Mouse (Mus musculus): ENCODE data around the gene Mapk8ip3.
A peak's percentile ranks its signal among the peaks of the same experiment; 100 is the strongest.

Gene Mapk8ip3

GRCm38 (mm10) chr17:24884391-24884790 is 52.4 kb downstream of the Mapk8ip3 start:
- DNase-seq, result no peak

GRCm38 (mm10) chr17:24881738-24882440 is 54.9 kb downstream of the Mapk8ip3 start:
- DNase-seq, result peak; percentile 68

GRCm38 (mm10) chr17:24878531-24878930 is 58.2 kb downstream of the Mapk8ip3 start:
- DNase-seq, result no peak

GRCm38 (mm10) chr17:24878117-24878397 is 58.7 kb downstream of the Mapk8ip3 start:
- DNase-seq, result peak; percentile 34

- no peak for DNase-seq
Observed at GRCm38 (mm10) chr17:24877336-24878116, 59.3 kb downstream of the Mapk8ip3 start.

GRCm38 (mm10) chr17:24874989-24875388 is 61.8 kb downstream of the Mapk8ip3 start:
- no peak for DNase-seq

GRCm38 (mm10) chr17:24874405-24874745 is 62.4 kb downstream of the Mapk8ip3 start:
- DNase-seq, result no peak

- DNase-seq, result no peak
Observed at GRCm38 (mm10) chr17:24873695-24874404, 62.9 kb downstream of the Mapk8ip3 start.

GRCm38 (mm10) chr17:24867914-24868313 is 68.9 kb downstream of the Mapk8ip3 start:
- no peak for DNase-seq

GRCm38 (mm10) chr17:24865776-24866175 is 71.0 kb downstream of the Mapk8ip3 start, which contains the start of gene Igfals:
Gene Igfals (plus strand): TSS chr17:24865997.
- no peak for DNase-seq

- DNase-seq, result no peak
Observed at GRCm38 (mm10) chr17:24861785-24862184, 75.0 kb downstream of the Mapk8ip3 start.

GRCm38 (mm10) chr17:24860076-24860475 is 76.7 kb downstream of the Mapk8ip3 start:
- no peak for DNase-seq

GRCm38 (mm10) chr17:24858967-24859366 is 77.8 kb downstream of the Mapk8ip3 start:
- no peak for DNase-seq

- no peak for DNase-seq
Observed at GRCm38 (mm10) chr17:24857831-24858470, 78.8 kb downstream of the Mapk8ip3 start.

- no peak for DNase-seq
Observed at GRCm38 (mm10) chr17:24856589-24856988, 80.2 kb downstream of the Mapk8ip3 start.

- DNase-seq, result no peak
Observed at GRCm38 (mm10) chr17:24855838-24856464, 80.8 kb downstream of the Mapk8ip3 start.

GRCm38 (mm10) chr17:24851381-24852125 is 85.2 kb downstream of the Mapk8ip3 start:
- DNase-seq, result no peak

- no peak for DNase-seq
Observed at GRCm38 (mm10) chr17:24850773-24851127, 86.0 kb downstream of the Mapk8ip3 start.

- DNase-seq, result peak; percentile 97
Observed at GRCm38 (mm10) chr17:24850065-24850772, 86.6 kb downstream of the Mapk8ip3 start, which contains the start of gene Fahd1. Gene Fahd1 (minus strand): TSS chr17:24850364.

- DNase-seq, result no peak
Observed at GRCm38 (mm10) chr17:24849733-24850064, 87.1 kb downstream of the Mapk8ip3 start.

- no peak for DNase-seq
Observed at GRCm38 (mm10) chr17:24848600-24849031, 88.2 kb downstream of the Mapk8ip3 start.
